Mouse (Mus musculus) ovary, adult 10 weeks (tissue): Measurements from ENCODE around the gene Ccdc51. TPM values are rescaled to one million over a fixed set of nuclear protein-coding genes. Genes with fewer than 3 reads are reported as not detected.

Source experiments
- polyA plus RNA-seq: library from polyadenylated mRNA; stranded (reverse); fragments of 350-450 nt; fragmentation: Illumina TruSeq; extraction: RNeasy Lipid Tissue Mini Kit (QIAGEN cat#74804); gene quantifications from one replicate; pipeline ENCODE4 v1.2.3, GENCODE M21; 2014

The Ccdc51 gene
- polyA plus RNA-seq = not detected

GRCm38 (mm10) chr9:109082124-109082800 is at the start of gene Ccdc51, which contains the start of gene Tma7:
Gene Ccdc51, plus strand, starts transcription at chr9:109082493.
Gene Tma7, minus strand, starts transcription at chr9:109082587.

GRCm38 (mm10) chr9:109038086-109038895 is 44.0 kb upstream of the Ccdc51 start, which contains the start of gene Shisa5:
Gene Shisa5, plus strand, starts transcription at chr9:109038565.

GRCm38 (mm10) chr9:109059136-109059903 is 23.0 kb upstream of the Ccdc51 start, which contains the start of gene Trex1:
Gene Trex1, minus strand, starts transcription at chr9:109059734.

GRCm38 (mm10) chr9:109073661-109074573 is 8.4 kb upstream of the Ccdc51 start, which contains the start of gene Atrip:
Gene Atrip, minus strand, starts transcription at chr9:109074124.

GRCm38 (mm10) chr9:109095137-109095982 is 13.1 kb downstream of the Ccdc51 start, which contains the start of gene Plxnb1:
Gene Plxnb1, plus strand, starts transcription at chr9:109095389.

Other genes with a start within 250 kb of the Ccdc51 start
- gene Slc26a6, start 229.2 kb upstream of the Ccdc51 start, polyA plus RNA-seq = 0.46 TPM
- not detected for gene Tmem89, start 167.9 kb upstream of the Ccdc51 start, polyA plus RNA-seq
- 22.6 TPM for gene Uqcrc1, start 145.9 kb upstream of the Ccdc51 start, polyA plus RNA-seq
- not detected for gene Col7a1, start 128.9 kb upstream of the Ccdc51 start, polyA plus RNA-seq
- not detected for gene Ucn2, start 96.5 kb upstream of the Ccdc51 start, polyA plus RNA-seq
- gene Pfkfb4, start 90.7 kb upstream of the Ccdc51 start, polyA plus RNA-seq = 0.74 TPM
- 23.1 TPM for gene Shisa5, start 43.9 kb upstream of the Ccdc51 start, polyA plus RNA-seq
- gene Trex1, start 22.8 kb upstream of the Ccdc51 start, polyA plus RNA-seq = not detected
- gene Atrip, start 8.4 kb upstream of the Ccdc51 start, polyA plus RNA-seq = 11.9 TPM
- 524 TPM for gene Tma7, start 94 bp downstream of the Ccdc51 start, polyA plus RNA-seq
- 1.7 TPM for gene Plxnb1, start 12.9 kb downstream of the Ccdc51 start, polyA plus RNA-seq
- 48.7 TPM for gene Fbxw21, start 79.5 kb downstream of the Ccdc51 start, polyA plus RNA-seq
- 15.9 TPM for gene Fbxw13, start 113.5 kb downstream of the Ccdc51 start, polyA plus RNA-seq
- gene Fbxw20, start 152.3 kb downstream of the Ccdc51 start, polyA plus RNA-seq = 17.8 TPM
- gene Fbxw14, start 205.2 kb downstream of the Ccdc51 start, polyA plus RNA-seq = 45.1 TPM